Mouse (Mus musculus) layer of hippocampus, postnatal 10 days (tissue): ENCODE measurements at regions not wholly inside any gene's neighbourhood (a gene's known extent, or its start where the extent isn't known, plus 50 kb on each side); places are given as distances from the start of the nearest gene placed in this dataset.

Source experiments
- DNase-seq, 2 experiments: peaks; one replicate each; pipeline ENCODE4 v3.0.0; 2021; ENCODE audit warnings: low spot score in 2 of 2

- DNase-seq, result peak; percentile 55 to 56
Measured at GRCm38 (mm10) chr4:4920256-4920655, 127.1 kb upstream of the Impad1 start.

GRCm38 (mm10) chr4:4875257-4875656 is 82.1 kb upstream of the Impad1 start:
- DNase-seq, result peak; percentile 6 to 30

DNA sequence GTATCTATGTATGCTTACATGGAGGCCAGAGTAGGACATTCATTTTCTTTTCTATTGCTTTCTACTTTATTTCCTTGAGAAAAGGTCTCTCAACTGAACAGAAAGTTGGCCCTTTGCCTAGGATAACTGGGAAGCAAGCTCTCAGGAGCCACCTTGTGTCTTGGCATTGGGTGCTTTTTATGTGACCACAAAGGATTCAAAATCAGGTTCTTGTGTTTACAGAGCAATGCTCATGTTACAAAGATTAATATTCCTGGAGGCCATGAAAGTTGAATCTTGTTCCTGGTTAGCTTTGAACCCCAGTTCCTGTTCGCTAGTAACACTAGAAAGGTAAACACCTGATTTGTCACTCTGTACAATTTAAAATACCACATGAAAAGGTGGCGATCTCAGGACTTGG is 65.2 kb upstream of the Impad1 start:
- DNase-seq, result no peak
